Mouse (Mus musculus) large intestine, adult 2 months (tissue): ENCODE measurements around the gene Insl3. TPM values are rescaled to one million over a fixed set of nuclear protein-coding genes. Genes with fewer than 3 reads are reported as not detected.
"Not testable (repeated sequence)": the region's sequence is repeated elsewhere in the genome, so short reads cannot be mapped to it uniquely, and the experiment has no call there.

ENCODE experiments used
- DNase-seq: peaks from one replicate; pipeline ENCODE4 v3.0.0-alpha.2; 2012; ENCODE audit warnings: low read depth, low spot score
- WGBS: fragments of 180-500 bp; shearing (Covaris S2); methylation state at CpG from one replicate; pipeline ENCODE4 v1.1.7; 2018; 5-methylcytosine and 5-hydroxymethylcytosine counted together
- polyA plus RNA-seq: library from polyadenylated mRNA; depleted of rRNA; stranded (reverse); fragments of >200 nt; gene quantifications from 2 replicates; pipeline ENCODE4 v1.2.3, GENCODE M21; 2012

The Insl3 gene
- polyA plus RNA-seq, 1 experiment = 17.2 TPM

- WGBS = 28% methylated on average over 3 of the region's 3 CpGs
- DNase-seq = peak; percentile 38
Measured at GRCm38 (mm10) chr8:71702923-71703322, 13.9 kb downstream of the Insl3 start.

GRCm38 (mm10) chr8:71703400-71703799, 14.4 kb downstream of the Insl3 start:
- not testable (repeated sequence) for DNase-seq

GRCm38 (mm10) chr8:71707874-71708273, 18.9 kb downstream of the Insl3 start:
- WGBS = 47% methylated on average over 8 of the region's 8 CpGs
- DNase-seq = no peak

GRCm38 (mm10) chr8:71709134-71709799, 20.3 kb downstream of the Insl3 start:
- DNase-seq = no peak
- WGBS = 44% methylated on average over 25 of the region's 25 CpGs

DNA sequence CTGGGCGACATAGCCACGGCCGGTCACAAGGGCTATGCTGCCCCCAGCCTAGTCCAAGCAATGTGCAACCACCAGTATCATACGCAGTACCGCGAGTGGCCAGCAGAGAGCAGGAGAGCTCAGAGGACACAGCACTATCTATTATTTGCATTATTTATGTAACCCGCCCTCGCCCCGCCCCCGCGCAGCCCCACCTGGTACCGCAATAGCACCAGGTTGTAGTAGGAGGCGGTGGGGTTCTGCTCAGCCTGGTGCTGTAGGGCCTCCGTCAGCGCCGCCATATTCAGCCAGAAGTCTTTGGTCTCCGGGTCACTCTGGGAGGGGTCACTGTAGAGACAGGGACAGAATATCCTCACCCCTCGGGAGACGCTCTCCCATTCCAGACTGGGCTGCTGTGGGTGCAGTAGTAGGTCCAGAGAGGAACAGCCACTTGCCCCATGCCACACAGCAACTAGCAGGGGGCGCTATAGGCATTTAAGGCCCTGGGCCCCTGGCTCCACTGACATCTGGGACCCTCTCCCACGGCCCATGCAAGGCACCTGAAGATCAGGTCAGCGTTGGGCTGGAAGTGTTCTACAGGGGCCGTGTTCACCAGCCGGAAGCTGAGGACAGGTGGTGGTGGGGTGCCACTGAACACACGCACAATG, 20.9 kb downstream of the Insl3 start:
- WGBS = 25% methylated on average over 25 of the region's 25 CpGs
- DNase-seq = peak; percentile 47

DNA sequence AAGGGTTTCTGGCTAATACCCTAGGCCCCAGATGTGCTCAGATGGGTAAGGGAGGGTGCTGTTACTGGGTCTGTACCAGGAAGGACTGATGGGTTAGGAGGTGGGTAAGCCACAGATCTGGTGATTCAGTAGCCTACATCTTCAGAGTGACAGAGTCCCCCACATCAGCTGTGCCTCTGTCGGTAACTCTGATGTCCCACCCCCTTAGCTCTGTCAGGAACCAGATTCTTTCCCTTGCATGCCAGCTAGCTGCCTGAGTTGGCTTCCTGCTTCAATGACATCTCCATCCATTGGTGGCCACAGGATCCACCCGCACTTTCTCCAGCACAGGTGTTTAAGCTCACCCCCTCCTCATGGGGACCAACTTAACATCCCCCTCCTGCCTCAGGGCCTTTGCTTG, 22.6 kb downstream of the Insl3 start:
- DNase-seq = no peak
- WGBS = 85% methylated on average over 2 of the region's 2 CpGs

GRCm38 (mm10) chr8:71715531-71715930, 26.5 kb downstream of the Insl3 start:
- DNase-seq = no peak
- WGBS = 50% methylated on average over 8 of the region's 8 CpGs

- WGBS = 84% methylated on average over 13 of the region's 13 CpGs
- no peak for DNase-seq
Measured at GRCm38 (mm10) chr8:71716561-71717053, 27.6 kb downstream of the Insl3 start.

- 64% methylated on average over 12 of the region's 12 CpGs for WGBS
Measured at GRCm38 (mm10) chr8:71717096-71717495, 28.1 kb downstream of the Insl3 start.

GRCm38 (mm10) chr8:71718252-71718651, 29.2 kb downstream of the Insl3 start:
- DNase-seq = no peak
- WGBS = 47% methylated on average over 3 of the region's 3 CpGs

More at GRCm38 (mm10) chr8:71717096-71717495, 28.1 kb downstream of the Insl3 start:
- DNase-seq = no peak

- 41% methylated on average over 4 of the region's 4 CpGs for WGBS
- no peak for DNase-seq
Measured at GRCm38 (mm10) chr8:71719218-71719617, 30.2 kb downstream of the Insl3 start.

- WGBS = 63% methylated on average over 7 of the region's 7 CpGs
Measured at GRCm38 (mm10) chr8:71719928-71720457, 31.0 kb downstream of the Insl3 start.

GRCm38 (mm10) chr8:71723047-71723551, 34.1 kb downstream of the Insl3 start:
- WGBS = 48% methylated on average over 14 of the region's 14 CpGs
- no peak for DNase-seq

More at GRCm38 (mm10) chr8:71719928-71720457, 31.0 kb downstream of the Insl3 start:
- DNase-seq = no peak

DNA sequence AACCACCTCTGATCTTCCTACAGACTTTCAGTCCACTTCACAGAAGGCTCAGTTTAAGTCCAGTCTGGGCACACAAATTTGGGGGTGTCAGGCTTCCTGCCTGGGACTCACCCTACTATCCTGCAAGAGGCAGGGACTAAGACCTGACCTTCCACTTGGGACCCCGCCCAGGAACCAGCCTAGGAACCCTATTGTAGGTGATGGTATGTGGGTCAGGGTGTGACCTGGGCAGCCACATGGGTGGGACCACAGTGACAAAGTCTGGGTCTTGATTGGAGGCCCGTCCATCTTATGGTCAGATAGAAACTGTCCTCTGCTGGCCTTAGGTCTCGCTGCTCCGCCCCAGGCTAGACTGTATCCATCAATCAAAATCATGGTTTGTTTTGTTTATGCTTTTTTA, 35.4 kb downstream of the Insl3 start:
- 45% methylated on average over 4 of the region's 4 CpGs for WGBS
- peak; percentile 18 for DNase-seq

DNA sequence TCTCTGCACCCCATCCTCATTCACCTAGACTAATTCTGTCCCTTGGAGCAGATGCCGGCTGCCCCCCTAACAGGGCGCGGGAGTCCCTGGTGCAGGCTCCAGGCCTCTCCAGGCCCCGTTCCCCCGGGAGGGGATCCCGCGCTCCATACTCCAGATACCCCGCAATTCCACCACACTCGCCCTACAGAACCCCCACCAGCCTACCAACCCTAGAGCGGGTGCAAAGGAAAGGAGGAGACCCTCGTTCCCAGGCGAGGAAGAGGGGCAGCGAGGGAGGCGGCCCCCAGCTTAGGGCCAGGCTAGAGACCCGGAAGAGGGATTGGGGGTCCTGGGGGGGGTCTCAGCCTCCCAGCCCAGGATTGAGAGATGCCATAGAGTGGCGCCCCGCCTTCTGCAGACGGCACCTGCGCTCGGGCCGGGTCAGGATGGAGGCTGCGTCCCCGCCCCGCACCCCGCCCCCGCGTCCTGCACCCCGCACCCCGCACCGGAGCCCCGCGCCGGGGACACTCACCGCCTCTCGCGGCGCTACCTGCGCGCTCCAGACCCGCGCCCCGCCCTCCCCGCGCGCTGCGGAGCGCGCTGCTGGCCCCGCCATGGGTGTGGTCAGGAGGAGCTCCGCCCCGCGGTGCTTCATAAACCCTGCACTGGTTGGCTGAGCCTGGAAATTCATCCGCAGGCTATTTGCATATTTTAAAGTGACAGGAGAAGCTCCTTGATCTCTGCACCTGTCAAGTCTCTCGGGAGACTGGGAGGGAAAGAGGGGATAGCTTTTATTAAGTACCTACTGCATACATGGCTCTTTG, 36.3 kb downstream of the Insl3 start, which contains the start of gene Fcho1:
TSS of gene Fcho1 (minus strand) at position 595 of the 803 bp plus-strand sequence.
- under 1% methylated on average over 48 of the region's 54 CpGs for whole genome bisulfite sequencing

DNA sequence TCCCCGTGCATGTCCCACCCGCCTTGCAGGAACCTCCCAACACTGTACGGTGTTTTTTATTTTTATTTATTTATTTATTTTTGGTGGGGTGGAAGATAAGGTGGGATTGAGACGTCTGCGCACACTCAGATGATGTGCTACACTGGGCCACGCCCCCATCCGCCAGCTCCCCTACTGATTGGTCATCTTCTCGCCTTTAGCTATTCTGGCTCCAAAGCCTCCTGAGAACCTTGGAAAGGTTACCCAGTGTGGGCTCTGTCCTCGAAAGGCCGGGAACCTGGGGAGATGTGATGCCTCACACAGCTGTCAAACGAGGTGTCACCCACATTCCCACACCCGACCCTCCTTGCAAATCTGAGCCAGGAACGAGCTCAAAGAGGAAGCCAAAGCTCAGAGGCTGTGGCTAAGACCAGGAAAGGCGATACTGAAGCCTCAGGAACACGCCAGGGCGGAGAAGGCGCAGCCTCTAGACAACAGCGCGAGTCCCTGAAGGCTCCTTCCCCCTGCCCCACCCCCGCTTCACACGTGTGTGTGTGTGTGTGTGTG, 39.3 kb downstream of the Insl3 start:
- WGBS = 6% methylated on average over 21 of the region's 21 CpGs
- no peak for DNase-seq

More for the DNA sequence above, 36.3 kb downstream of the Insl3 start, which contains the start of gene Fcho1:
- peak; percentile 43 for DNase-seq

DNA sequence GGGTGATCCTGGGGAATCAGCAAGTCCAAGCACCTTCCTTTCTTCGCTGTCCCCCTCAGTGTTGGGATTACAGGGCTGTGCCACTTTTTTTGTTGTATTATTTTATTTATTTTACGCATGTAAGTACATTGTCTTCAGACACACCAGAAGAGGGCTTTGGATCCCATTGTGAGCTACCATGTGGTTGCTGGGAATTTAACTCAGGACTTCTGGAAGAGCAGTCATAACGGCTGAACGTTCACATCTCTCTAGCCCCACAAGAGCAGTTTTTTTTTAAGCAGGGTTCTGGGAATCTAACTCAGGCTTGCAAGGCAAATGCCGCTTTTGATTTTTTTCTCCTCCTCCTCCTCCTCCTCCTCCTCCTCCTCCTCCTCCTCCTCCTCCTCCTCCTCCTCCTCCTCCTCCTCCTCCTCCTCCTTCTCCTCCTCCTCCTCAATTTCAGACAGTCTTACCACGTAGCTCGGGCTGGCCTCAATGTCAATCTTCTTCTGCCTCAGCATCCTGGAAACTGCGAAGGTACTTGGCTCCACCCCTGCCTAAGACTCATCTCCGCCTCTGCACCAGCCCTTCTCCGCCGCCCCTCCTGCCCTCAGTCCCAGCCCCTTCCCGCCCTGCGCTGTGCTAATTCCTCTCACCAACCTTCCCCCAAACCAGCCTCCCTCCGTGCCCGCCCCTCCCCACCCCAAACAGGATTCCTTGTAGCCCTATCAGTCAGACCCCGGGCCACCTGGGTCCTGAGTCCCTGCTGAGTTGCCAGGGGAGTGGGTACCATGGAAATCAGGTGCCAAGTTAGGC, 40.0 kb downstream of the Insl3 start:
- WGBS = 6% methylated on average over 16 of the region's 16 CpGs
- no peak for DNase-seq

DNA sequence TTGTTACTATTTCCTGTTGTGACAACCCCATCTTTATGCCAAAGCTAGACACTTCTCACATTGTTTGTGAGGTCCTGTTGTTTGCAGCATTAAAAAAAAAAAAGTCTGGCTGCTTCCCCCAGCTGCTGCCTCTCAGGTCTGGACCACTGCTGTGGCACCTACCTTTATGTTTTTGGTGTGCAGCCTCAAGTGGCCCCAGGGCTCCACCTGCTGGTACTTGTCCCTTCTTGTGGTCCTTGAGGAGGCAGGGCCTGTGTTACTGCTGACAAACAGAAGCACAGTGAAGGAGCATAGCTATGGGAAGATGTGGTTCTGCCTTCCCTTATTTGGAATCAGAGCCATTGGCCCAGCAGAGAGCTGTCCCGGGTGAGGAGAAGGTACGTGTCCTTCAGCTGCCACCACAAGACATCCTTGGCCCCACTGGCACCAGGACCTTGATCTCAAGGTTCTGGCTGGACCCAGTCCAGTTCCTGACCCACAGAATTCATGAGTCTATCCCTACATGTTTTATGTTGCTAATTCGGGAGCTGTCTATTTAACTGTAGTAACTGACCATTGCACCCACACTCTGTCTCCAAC, 42.7 kb downstream of the Insl3 start:
- 39% methylated on average over 3 of the region's 3 CpGs for WGBS

More for the DNA sequence above, 42.7 kb downstream of the Insl3 start:
- DNase-seq = no peak
